Mouse (Mus musculus) C2C12 (cell line): ENCODE results near the gene Hba-a2. TPM values are rescaled to one million over a fixed set of nuclear protein-coding genes. Genes with fewer than 3 reads are reported as not detected.
A peak's percentile ranks its signal among the peaks of the same experiment; 100 is the strongest.

Experiments
- H3K27me3 ChIP-seq: one replicate; pipeline ENCODE4 v1.6.1; 2011; ENCODE audit not compliant: control insufficient read depth, insufficient read depth, insufficient read length
- H3K36me3 ChIP-seq: one replicate; pipeline ENCODE4 v1.6.1; 2011; ENCODE audit not compliant: control insufficient read depth, insufficient read depth
- H3K4me3 ChIP-seq: one replicate; pipeline ENCODE4 v1.5.1; 2011; ENCODE audit warnings: mild to moderate bottlenecking, control low read depth; ENCODE audit not compliant: poor library complexity, insufficient read depth, severe bottlenecking
- H3K79me2 ChIP-seq: one replicate; pipeline ENCODE4 v1.6.1; 2011; ENCODE audit not compliant: control insufficient read depth, insufficient read depth
- H3K79me3 ChIP-seq: one replicate; pipeline ENCODE4 v1.6.1; 2011; ENCODE audit warnings: low read depth, control low read depth
- H3ac ChIP-seq: one replicate; pipeline ENCODE3; 2011; ENCODE audit warnings: low read depth; ENCODE audit not compliant: control insufficient read depth, insufficient read length
- CEBPB ChIP-seq: IDR thresholded peaks from one replicate; pipeline ENCODE4 v1.6.1; 2011; ENCODE audit warnings: low read depth, mild to moderate bottlenecking, control low read depth, moderate library complexity
- CTCF ChIP-seq: IDR thresholded peaks from one replicate; pipeline ENCODE4 v1.5.1; 2011; ENCODE audit not compliant: control insufficient read depth, insufficient read depth, insufficient read length
- FOSL1 ChIP-seq: IDR thresholded peaks from one replicate; pipeline ENCODE4 v1.8.0; 2011; ENCODE audit warnings: mild to moderate bottlenecking, low read length; ENCODE audit not compliant: poor library complexity, insufficient read depth, severe bottlenecking
- MAX ChIP-seq: IDR thresholded peaks from one replicate; pipeline ENCODE4 v1.6.1; 2011; ENCODE audit warnings: mild to moderate bottlenecking, control low read depth
- MYOD1 ChIP-seq: IDR thresholded peaks from one replicate; pipeline ENCODE4 v1.6.1; 2011; ENCODE audit warnings: low read depth; ENCODE audit not compliant: control insufficient read depth, insufficient read length
- MYOG ChIP-seq: IDR thresholded peaks from one replicate; pipeline ENCODE4 v1.6.1; 2011; ENCODE audit not compliant: control insufficient read depth, insufficient read length; ENCODE audit errors: extremely low read depth
- USF1 ChIP-seq: IDR thresholded peaks from one replicate; pipeline ENCODE4 v1.6.1; 2011; ENCODE audit warnings: low read depth, mild to moderate bottlenecking, control low read depth, moderate library complexity
- polyA plus RNA-seq: library from polyadenylated mRNA; unstranded; fragments of >200 nt; fragmentation: generic; extraction: Trizol; gene quantifications from one replicate; pipeline ENCODE4 v1.2.1, GENCODE M21; 2012; ENCODE audit warnings: missing spikeins

Gene Hba-a2
- polyA plus RNA-seq, 1 experiment, result not detected

DNA sequence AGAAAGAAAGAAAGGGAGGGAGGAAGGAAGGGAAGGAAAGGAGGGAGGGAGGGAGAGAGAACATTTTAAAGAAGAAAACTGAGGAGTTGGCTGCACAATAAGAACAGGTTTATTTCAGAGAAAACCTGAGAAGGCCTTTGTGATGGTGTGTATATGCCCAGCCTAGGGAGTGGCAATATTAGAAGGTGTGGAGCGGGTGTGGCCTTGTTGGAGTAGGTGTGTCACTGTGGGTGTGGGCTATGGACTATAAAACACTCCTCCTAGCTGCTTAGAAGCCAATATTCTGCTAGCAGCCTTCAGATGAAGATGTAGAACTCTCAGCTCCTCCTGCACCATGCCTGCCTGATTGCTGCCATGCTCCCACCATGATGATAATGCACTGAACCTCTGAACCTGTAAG lies 47.1 kb downstream of the Hba-a2 start:
- H3K79me2 ChIP-seq, result peaks cover 8% of the 10 kb centered on the region
- H3K36me3 ChIP-seq, result no peaks in the 10 kb centered on the region
- TF ChIP-seq USF1 (no peak), CEBPB (no peak), CTCF (no peak), MYOD1 (no peak), MYOG (no peak), MAX (no peak), FOSL1 (no peak)
- peaks cover 6% of the 10 kb centered on the region for H3K79me3 ChIP-seq
- H3K27me3 ChIP-seq, result no peaks in the 10 kb centered on the region
- H3K4me3 ChIP-seq, result no peak overlapping the region
- no peak overlapping the region for H3ac ChIP-seq

DNA sequence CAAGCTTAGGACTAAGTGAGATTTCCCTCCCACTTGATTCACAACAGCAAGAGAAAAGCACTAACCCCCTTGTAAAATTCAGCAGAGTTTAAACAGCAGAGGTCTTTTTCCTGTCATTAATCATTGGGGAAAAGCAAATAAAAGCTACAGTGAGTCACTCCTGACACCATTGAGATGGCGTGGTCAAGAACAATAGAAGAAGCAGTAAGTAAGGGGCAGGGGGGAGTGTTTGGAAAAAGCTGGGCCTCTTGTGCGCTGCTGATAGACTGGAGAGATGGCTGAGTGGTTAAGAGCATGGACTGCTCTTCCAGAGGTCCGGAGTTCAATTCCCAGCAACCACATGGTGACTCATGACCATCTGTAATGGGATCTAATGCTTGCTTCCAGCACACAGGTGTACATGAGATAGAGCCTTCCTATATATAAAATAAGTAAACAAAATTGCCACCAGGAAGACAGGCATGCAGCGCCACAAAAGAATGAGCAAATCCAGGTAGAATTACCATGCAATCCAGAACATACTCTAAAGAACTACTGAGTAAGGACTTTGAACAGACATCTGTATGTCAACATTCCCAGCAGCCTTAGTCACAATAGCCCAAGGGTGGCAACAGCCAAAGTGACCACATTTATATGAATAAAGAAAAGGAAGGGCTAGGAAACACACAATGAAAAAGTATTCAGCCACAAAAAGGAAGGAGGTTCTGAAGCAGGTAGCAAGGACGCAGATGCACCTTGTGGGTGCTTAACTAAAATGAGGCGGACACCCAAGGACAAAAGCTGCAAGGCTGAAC lies 49.4 kb downstream of the Hba-a2 start:
- peaks cover 29% of the 10 kb centered on the region for H3K79me3 ChIP-seq
- no peak overlapping the region for H3K4me3 ChIP-seq
- TF ChIP-seq USF1 (no peak), MYOD1 (peak; percentile 22), MAX (peak; percentile 76), CTCF (no peak), FOSL1 (peak; percentile 70), MYOG (no peak), CEBPB (no peak)
- no peaks in the 10 kb centered on the region for H3K27me3 ChIP-seq
- H3K79me2 ChIP-seq, result peaks cover 32% of the 10 kb centered on the region
- H3ac ChIP-seq, result no peak overlapping the region
- H3K36me3 ChIP-seq, result peaks cover 12% of the 10 kb centered on the region

Other genes starting within 250 kb of the Hba-a2 start
- not detected for gene Il9r, start 96.2 kb upstream of the Hba-a2 start, polyA plus RNA-seq
- gene Snrnp25, start 91.1 kb upstream of the Hba-a2 start, polyA plus RNA-seq, result 63.0 TPM
- 40.6 TPM for gene Rhbdf1, start 74.2 kb upstream of the Hba-a2 start, polyA plus RNA-seq
- gene Mpg, start 70.0 kb upstream of the Hba-a2 start, polyA plus RNA-seq, result 19.9 TPM
- gene Nprl3, start 28.8 kb upstream of the Hba-a2 start, polyA plus RNA-seq, result 34.0 TPM
- not detected for gene Hba-x, start 20.1 kb upstream of the Hba-a2 start, polyA plus RNA-seq
- 12.1 TPM for gene Hba-a1, start 13.0 kb upstream of the Hba-a2 start, polyA plus RNA-seq
- gene Hbq1b, start 9.5 kb upstream of the Hba-a2 start, polyA plus RNA-seq, result not detected
- 0.11 TPM for gene Hbq1a, start 3.6 kb downstream of the Hba-a2 start, polyA plus RNA-seq
- 21.7 TPM for gene Sh3pxd2b, start 51.3 kb downstream of the Hba-a2 start, polyA plus RNA-seq
- gene Ubtd2, start 158.9 kb downstream of the Hba-a2 start, polyA plus RNA-seq, result 14.3 TPM
- 0.14 TPM for gene Efcab9, start 235.6 kb downstream of the Hba-a2 start, polyA plus RNA-seq
- gene Stk10, start 236.8 kb downstream of the Hba-a2 start, polyA plus RNA-seq, result 8.2 TPM